Mouse (Mus musculus): ENCODE measurements at regions not wholly inside any gene's neighbourhood (a gene's known extent, or its start where the extent isn't known, plus 50 kb on each side); places are given as distances from the start of the nearest gene placed in this dataset.

GRCm38 (mm10) chr16:39512774-39513173, 471.4 kb upstream of the Lsamp start:
- peak; percentile 64 for DNase-seq

GRCm38 (mm10) chr16:39513659-39514058, 470.5 kb upstream of the Lsamp start:
- DNase-seq = no peak

GRCm38 (mm10) chr16:39531106-39531505, 453.1 kb upstream of the Lsamp start:
- no peak for DNase-seq

GRCm38 (mm10) chr16:39532770-39533169, 451.4 kb upstream of the Lsamp start:
- DNase-seq = no peak

- no peak for DNase-seq
These were observed 450.8 kb upstream of the Lsamp start for GRCm38 (mm10) chr16:39533351-39533750.

- no peak for DNase-seq
These were observed 430.8 kb upstream of the Lsamp start for GRCm38 (mm10) chr16:39553316-39553715.

GRCm38 (mm10) chr16:39576620-39577019, 407.5 kb upstream of the Lsamp start:
- no peak for DNase-seq

- no peak for DNase-seq
These were observed 404.5 kb upstream of the Lsamp start for GRCm38 (mm10) chr16:39579621-39580020.

Data from liver (tissue).